Mouse (Mus musculus) ES-E14 (cell line): Measurements from ENCODE around the gene Olfr749. TPM values are rescaled to one million over a fixed set of nuclear protein-coding genes. Genes with fewer than 3 reads are reported as not detected.

Experiments used
- DNase-seq: peaks from one replicate; pipeline ENCODE4 v3.0.0-alpha.2; 2013; ENCODE audit warnings: low read depth, low spot score
- H3K27ac ChIP-seq: 2 replicates; pipeline ENCODE4 v1.5.1; 2012; ENCODE audit warnings: low read depth, mild to moderate bottlenecking, low read length, moderate library complexity, mixed read lengths; ENCODE audit not compliant: poor library complexity, insufficient read depth, severe bottlenecking
- H3K36me3 ChIP-seq: 2 replicates; pipeline ENCODE4 v1.6.1; 2012; ENCODE audit warnings: mild to moderate bottlenecking, low read length, moderate library complexity, mixed read lengths; ENCODE audit not compliant: control insufficient read depth, poor library complexity, insufficient read depth, severe bottlenecking
- H3K4me1 ChIP-seq, 2 experiments: fragments of 150-350 bp in 1 of 2; sonication (generic) in 1 of 2; 2 replicates each; pipeline ENCODE4 v1.6.1; 2012; ENCODE audit warnings: low read length in 2 of 2, mild to moderate bottlenecking in 1 of 2, mixed read lengths in 1 of 2; ENCODE audit not compliant: control insufficient read depth in 2 of 2, insufficient read depth in 2 of 2, poor library complexity in 1 of 2
- H3K4me3 ChIP-seq, 2 experiments: fragments of 150-350 bp in 1 of 2; sonication (generic) in 1 of 2; 2 replicates each; pipeline ENCODE4 v1.5.1; 2012; ENCODE audit warnings: low read length in 2 of 2, low read depth in 1 of 2, mild to moderate bottlenecking in 1 of 2, mixed read lengths in 1 of 2; ENCODE audit not compliant: insufficient read depth in 1 of 2, poor library complexity in 1 of 2, severe bottlenecking in 1 of 2
- H3K9ac ChIP-seq: 2 replicates; pipeline ENCODE4 v1.6.1; 2012; ENCODE audit warnings: low read depth, mild to moderate bottlenecking, low read length, mixed read lengths; ENCODE audit not compliant: poor library complexity, insufficient read depth, severe bottlenecking
- H3K9me3 ChIP-seq: fragments of 150-350 bp; sonication (generic); 2 replicates; pipeline ENCODE4 v1.6.1; 2012; ENCODE audit warnings: low read depth, mild to moderate bottlenecking, low read length; ENCODE audit not compliant: control insufficient read depth, insufficient read depth
- CHD2 ChIP-seq: IDR thresholded peaks from 2 replicates; pipeline ENCODE4 v1.6.1; 2014; ENCODE audit warnings: mild to moderate bottlenecking, low read depth, low read length, inconsistent platforms
- HCFC1 ChIP-seq: IDR thresholded peaks from 2 replicates; pipeline ENCODE4 v1.6.1; 2012; ENCODE audit warnings: low read length, inconsistent platforms, borderline replicate concordance; ENCODE audit not compliant: insufficient read depth
- MAFK ChIP-seq: IDR thresholded peaks from 2 replicates; pipeline ENCODE4 v1.6.1; 2014; ENCODE audit warnings: mild to moderate bottlenecking, low read depth, low read length, inconsistent platforms; ENCODE audit not compliant: insufficient read depth
- ZC3H11A ChIP-seq: IDR thresholded peaks from 2 replicates; pipeline ENCODE4 v1.6.1; 2012; ENCODE audit warnings: low read depth, mild to moderate bottlenecking, inconsistent platforms, low read length, borderline replicate concordance
- ZNF384 ChIP-seq: IDR thresholded peaks from 2 replicates; pipeline ENCODE4 v1.6.1; 2012; ENCODE audit warnings: low read depth, low read length, inconsistent platforms
- in situ Hi-C, 2 experiments: fragments of 600-800 bp; cut with MboI; formaldehyde crosslinking; loops; one replicate each; pipeline ENCODE4 v1.15.1; 2025; ENCODE audit warnings: low sequenced_read_pairs in 2 of 2, inconsistent platforms in 1 of 2; ENCODE audit not compliant: unreplicated experiment in 2 of 2
- total RNA-seq: library from RNA; depleted of rRNA; stranded (reverse); fragments of 300-350 nt; gene quantifications from 2 replicates; pipeline ENCODE4 v1.2.3, GENCODE M21; 2012; rRNA removed

The Olfr749 gene
- total RNA-seq, 1 experiment: not detected

DNA sequence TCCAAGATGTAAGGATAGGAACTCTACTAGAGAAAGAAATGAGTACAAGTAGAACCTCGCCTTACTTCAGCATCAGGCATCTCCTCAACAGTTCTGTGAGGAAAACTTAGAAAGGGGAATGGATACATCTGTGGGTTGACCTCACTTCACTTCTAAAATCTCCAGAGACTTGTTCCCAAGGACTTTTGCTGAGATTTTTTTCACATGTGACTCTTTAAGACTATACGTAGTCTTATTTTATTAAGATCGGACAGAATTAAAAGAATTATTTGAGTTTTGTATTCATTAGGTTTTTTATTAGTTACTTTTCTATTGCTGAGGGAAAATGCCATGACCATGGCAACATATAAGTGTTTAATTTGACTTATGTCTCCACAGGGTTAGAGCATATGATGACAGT, 51.8 kb downstream of the Olfr749 start, which contains the start of gene Olfr747:
Olfr747 (minus strand) TSS at position 101 of the 400 bp plus-strand sequence.
- H3K4me3 ChIP-seq: no peak within 1 kb of the TSS

More for the DNA sequence above, 51.8 kb downstream of the Olfr749 start, which contains the start of gene Olfr747:
- no peak within 1 kb of the TSS for H3K27ac ChIP-seq
- DNase-seq: no peak
- TF ChIP-seq ZNF384 (no peak), ZC3H11A (no peak), HCFC1 (no peak), MAFK (no peak), CHD2 (no peak)
- no peak within 1 kb of the TSS for H3K9ac ChIP-seq
- in situ Hi-C loops: no loop called here
- no peaks in the 10 kb centered on the region for H3K9me3 ChIP-seq
- no peaks in the 10 kb centered on the region for H3K4me1 ChIP-seq
- H3K36me3 ChIP-seq: no peaks in the 10 kb centered on the region

Other genes starting within 250 kb of the Olfr749 start
- not detected in 2 replicates for gene Olfr742, start 241.5 kb downstream of the Olfr749 start, total RNA-seq
- gene Olfr743, start 223.3 kb downstream of the Olfr749 start, total RNA-seq: not detected in 2 replicates
- not detected in 2 replicates for gene Olfr744, start 130.2 kb downstream of the Olfr749 start, total RNA-seq
- gene Olfr745, start 105.7 kb downstream of the Olfr749 start, total RNA-seq: not detected in 2 replicates
- not detected in 2 replicates for gene Olfr746, start 98.0 kb downstream of the Olfr749 start, total RNA-seq
- not detected in 2 replicates for gene Olfr747, start 51.9 kb downstream of the Olfr749 start, total RNA-seq
- gene Olfr748, start 37.7 kb downstream of the Olfr749 start, total RNA-seq: not detected in 2 replicates
- gene Ttc5, start 40.4 kb upstream of the Olfr749 start, total RNA-seq: 28.4 and 65.9 TPM in 2 replicates
- gene Ccnb1ip1, start 62.6 kb upstream of the Olfr749 start, total RNA-seq: 24.1 and 29.4 TPM in 2 replicates
- 44.7 and 115 TPM in 2 replicates for gene Parp2, start 62.7 kb upstream of the Olfr749 start, total RNA-seq
- gene Tep1, start 125.5 kb upstream of the Olfr749 start, total RNA-seq: 11.5 and 19.5 TPM in 2 replicates
- gene Klhl33, start 152.4 kb upstream of the Olfr749 start, total RNA-seq: 0.09 and 0.32 TPM in 2 replicates
- 19.1 and 34.9 TPM in 2 replicates for gene Osgep, start 179.8 kb upstream of the Olfr749 start, total RNA-seq
- gene Apex1, start 179.9 kb upstream of the Olfr749 start, total RNA-seq: 127 and 205 TPM in 2 replicates
- gene Pip4p1, start 185.8 kb upstream of the Olfr749 start, total RNA-seq: 19.4 and 42.3 TPM in 2 replicates
- 74.8 and 115 TPM in 2 replicates for gene Pnp, start 186.0 kb upstream of the Olfr749 start, total RNA-seq
- gene Gm49342, start 199.4 kb upstream of the Olfr749 start, total RNA-seq: 25.4 and 26.2 TPM in 2 replicates
- 1.1 and 2.2 TPM in 2 replicates for gene Pnp2, start 210.9 kb upstream of the Olfr749 start, total RNA-seq